Mouse (Mus musculus) heart, postnatal 14 days (tissue): Measurements from ENCODE around the gene Erlec1. TPM values are rescaled to one million over a fixed set of nuclear protein-coding genes. Genes with fewer than 3 reads are reported as not detected.

ENCODE experiments used
- DNase-seq, 2 experiments: peaks; one replicate each; pipeline ENCODE4 v3.0.0; 2021 to 2022
- intact Hi-C: fragments of 180-260 bp; cut with DNase I; formaldehyde crosslinking; loops from one replicate; pipeline ENCODE4 v1.15.1; 2025
- long read RNA-seq, 2 experiments: library from polyadenylated mRNA; stranded (forward); transcript quantifications; one replicate each; pipeline ENCODE4 v2.0.0; 2021
- total RNA-seq, 2 experiments: library from RNA; stranded (reverse); gene quantifications; 2 replicates each; pipeline ENCODE4 v1.2.3; 2021

Erlec1 gene
- total RNA-seq: 10 to 100 TPM; 36.4 to 42.0 TPM
- long read RNA-seq, experiment 1, transcript Erlec1-201 (14 exons, 2,532 nt): major isoform, 11 of 13 reads
- long read RNA-seq, experiment 1, partial matches to known transcripts: 2 of 13 reads
- long read RNA-seq, experiment 1, other reads (novel, unspliced or antisense): 0 of 13 reads
- long read RNA-seq, experiment 2, transcript Erlec1-201 (14 exons, 2,532 nt): major isoform, 8 of 10 reads
- long read RNA-seq, experiment 2, partial matches to known transcripts: 1 of 10 reads
- long read RNA-seq, experiment 2, other reads (novel, unspliced or antisense): 1 of 10 reads

GRCm38 (mm10) chr11:30954279-30954725, at the start of gene Erlec1:
TSS of gene Erlec1 (minus strand) at chr11:30954335.
- intact Hi-C loops: no loop called here
- peak; percentile 84 to 88 for DNase-seq

DNA sequence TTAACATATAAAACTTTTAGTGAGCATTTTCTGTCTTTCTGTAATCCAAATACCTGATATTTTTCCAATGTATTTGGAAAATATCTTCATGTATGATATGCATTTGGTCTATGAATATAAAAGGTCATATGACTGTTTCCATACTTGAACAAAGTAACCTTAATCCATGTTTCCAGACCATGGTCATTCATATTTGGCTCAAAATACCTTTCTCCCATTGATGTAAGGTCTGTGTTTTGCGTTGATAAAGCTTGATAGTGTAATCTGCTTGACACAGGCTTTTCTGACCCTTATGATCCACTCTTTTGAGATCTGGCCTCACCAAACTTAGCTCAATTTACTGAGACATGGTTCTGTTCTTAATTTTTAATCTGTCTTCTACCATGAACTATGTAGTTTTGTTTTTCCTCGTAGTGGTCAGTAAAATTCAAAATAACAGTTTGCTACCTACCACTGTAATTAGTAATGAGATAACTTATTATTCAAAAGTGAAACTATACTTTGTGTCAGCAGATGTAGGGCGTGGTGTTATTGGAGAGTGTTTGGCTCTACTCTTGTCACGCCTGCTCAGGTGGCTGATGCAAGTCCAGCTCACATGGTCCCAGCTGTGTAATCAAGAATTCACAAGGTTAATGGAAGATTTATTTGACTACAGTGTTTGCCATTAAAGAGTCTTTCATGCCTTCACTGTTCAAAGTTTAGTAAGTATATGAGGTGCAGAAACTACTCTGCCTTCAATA, 47.2 kb upstream of the Erlec1 start:
- intact Hi-C loops: no loop called here
- no peak for DNase-seq

DNA sequence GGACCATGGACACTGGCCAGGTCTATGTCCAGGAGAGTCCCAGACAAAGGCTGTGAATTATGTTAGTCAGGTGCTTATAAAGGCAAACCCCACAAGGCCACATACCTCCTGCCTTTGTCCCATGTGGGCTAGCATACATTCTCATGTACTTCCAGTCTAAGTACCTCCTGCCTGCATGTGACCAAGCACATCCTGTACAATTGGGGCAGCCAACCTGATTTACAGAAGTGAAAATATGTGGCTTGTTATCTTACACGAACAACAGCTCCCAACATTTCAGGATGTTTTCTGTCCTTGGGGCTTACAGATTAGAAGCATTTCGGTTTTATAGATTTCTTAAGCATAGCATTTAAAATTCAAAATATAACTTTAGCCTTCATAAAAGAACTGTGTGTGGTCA, 45.9 kb upstream of the Erlec1 start:
- no peak for DNase-seq
- intact Hi-C loops: no loop called here

GRCm38 (mm10) chr11:30998704-30999103, 44.6 kb upstream of the Erlec1 start:
- DNase-seq: no peak

DNA sequence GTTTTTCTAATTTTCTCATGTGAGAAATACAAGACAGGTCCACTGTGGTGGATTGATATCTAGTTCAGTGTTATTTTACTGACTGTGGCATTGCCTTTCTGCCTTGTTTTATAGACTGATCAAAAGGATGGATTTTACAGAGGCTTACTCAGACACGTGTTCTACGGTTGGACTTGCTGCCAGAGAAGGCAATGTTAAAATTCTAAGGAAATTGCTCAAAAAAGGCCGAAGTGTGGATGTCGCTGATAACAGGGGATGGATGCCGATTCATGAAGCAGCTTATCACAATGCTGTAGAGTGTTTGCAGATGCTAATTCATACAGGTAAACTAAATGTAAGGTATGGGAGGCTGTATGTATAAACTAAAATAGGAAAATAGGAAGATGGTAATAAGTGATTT, 44.1 kb upstream of the Erlec1 start:
- intact Hi-C loops: no loop called here

More at GRCm38 (mm10) chr11:30998704-30999103, 44.6 kb upstream of the Erlec1 start:
- intact Hi-C loops: no loop called here

DNA sequence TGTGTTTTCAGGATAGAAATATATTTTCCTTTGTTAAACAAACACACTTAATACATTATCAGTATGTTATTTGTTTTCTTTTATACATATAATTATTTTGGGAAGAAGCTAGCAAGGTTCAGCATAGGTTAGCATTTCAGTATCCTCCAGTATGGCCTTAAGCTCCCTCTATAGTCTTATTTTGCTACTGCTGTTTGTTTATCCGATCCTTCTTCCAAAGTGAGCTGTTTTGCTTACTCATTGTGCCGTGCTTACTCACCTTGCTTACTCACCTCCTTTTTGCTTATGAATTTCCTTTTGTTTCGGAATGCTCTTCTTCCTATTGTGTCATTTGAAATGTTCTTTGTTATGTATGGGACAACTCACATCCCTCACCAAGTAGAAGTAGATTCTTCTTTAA, 42.5 kb upstream of the Erlec1 start:
- intact Hi-C loops: no loop called here
- DNase-seq: no peak

More for the DNA sequence above, 44.1 kb upstream of the Erlec1 start:
- DNase-seq: no peak

DNA sequence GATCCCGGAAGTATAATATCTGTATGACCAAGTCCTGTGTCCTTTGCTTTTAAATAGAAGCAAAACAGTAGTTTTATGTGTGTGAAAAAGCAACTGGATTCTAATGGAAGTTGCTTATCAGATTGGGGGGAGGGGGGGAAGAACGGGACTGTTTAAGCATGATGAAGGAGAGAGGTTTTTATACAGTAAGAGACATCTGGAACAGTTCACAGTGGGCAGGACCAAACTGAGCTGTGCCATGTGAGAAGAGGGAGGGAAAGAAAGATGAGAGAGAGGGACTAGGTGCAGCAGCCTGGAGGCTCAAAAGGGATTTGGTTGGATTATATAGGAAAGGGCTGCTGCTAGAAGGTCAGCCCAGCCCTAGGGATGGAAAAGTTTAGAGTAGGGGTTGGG, 32.5 kb upstream of the Erlec1 start:
- intact Hi-C loops: no loop called here
- no peak for DNase-seq

GRCm38 (mm10) chr11:30985877-30986624, 31.9 kb upstream of the Erlec1 start, which contains the start of gene Chac2:
TSS of gene Chac2 (minus strand) at chr11:30986350.
- intact Hi-C loops: no loop called here
- peak; percentile 87 to 90 for DNase-seq

GRCm38 (mm10) chr11:30985237-30985636, 31.1 kb upstream of the Erlec1 start:
- intact Hi-C loops: no loop called here
- DNase-seq: no peak

GRCm38 (mm10) chr11:30953469-30954154, 523 bp downstream of the Erlec1 start:
- intact Hi-C loops: no loop called here
- DNase-seq: peak; percentile 52 to 53

- DNase-seq: no peak
- intact Hi-C loops: no loop called here
These were observed 1.3 kb downstream of the Erlec1 start for GRCm38 (mm10) chr11:30952829-30953228.

- no peak for DNase-seq
- intact Hi-C loops: no loop called here
These were observed 10.6 kb downstream of the Erlec1 start for GRCm38 (mm10) chr11:30943522-30943921.

- DNase-seq: no peak
- intact Hi-C loops: no loop called here
These were observed 25.6 kb downstream of the Erlec1 start for GRCm38 (mm10) chr11:30928498-30928897.

- intact Hi-C loops: no loop called here
- DNase-seq: no peak
These were observed 26.1 kb downstream of the Erlec1 start for GRCm38 (mm10) chr11:30928079-30928478.

DNA sequence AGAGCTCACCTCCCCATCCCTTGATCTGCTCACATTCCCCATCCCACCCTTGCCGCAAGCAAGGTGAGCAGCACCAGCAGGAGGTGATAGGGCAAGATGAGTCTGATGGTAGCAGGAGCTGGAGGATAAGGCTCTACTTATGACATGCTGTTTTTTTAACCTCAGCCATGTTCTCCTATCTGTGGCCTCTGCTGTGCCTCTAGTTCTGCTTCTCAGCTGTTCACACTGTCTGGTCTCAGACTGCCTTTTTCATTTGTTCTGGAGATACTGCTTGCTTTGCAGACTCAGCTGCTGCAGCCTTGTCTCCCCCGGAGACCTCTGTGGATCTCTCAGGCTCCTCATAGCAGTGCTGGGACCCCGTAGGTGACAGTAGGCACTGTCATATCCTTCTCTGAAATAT, 30.9 kb downstream of the Erlec1 start:
- intact Hi-C loops: no loop called here
- DNase-seq: no peak

- DNase-seq: no peak
- intact Hi-C loops: no loop called here
These were observed 33.5 kb downstream of the Erlec1 start for GRCm38 (mm10) chr11:30920641-30921040.

DNA sequence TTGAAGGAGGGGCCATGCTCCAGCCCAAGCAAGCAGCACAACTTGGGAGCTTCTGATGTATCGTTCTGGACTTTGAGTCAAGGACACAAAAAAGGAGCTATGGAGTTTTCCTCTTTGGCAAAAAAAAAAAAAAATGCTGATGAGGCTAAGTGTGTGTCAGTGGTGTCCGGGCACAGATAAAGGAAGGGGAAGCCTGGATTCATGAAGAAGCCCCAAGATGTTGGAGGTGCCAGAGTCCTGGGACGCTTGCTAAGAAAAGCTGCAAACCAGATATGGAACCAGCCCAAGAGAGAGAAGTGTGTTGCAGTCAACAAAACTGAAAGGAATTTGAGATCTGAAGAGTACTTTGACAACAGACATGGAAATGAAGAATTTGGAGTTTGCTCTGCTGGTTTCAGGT, 41.8 kb downstream of the Erlec1 start:
- intact Hi-C loops: no loop called here
- no peak for DNase-seq

DNA sequence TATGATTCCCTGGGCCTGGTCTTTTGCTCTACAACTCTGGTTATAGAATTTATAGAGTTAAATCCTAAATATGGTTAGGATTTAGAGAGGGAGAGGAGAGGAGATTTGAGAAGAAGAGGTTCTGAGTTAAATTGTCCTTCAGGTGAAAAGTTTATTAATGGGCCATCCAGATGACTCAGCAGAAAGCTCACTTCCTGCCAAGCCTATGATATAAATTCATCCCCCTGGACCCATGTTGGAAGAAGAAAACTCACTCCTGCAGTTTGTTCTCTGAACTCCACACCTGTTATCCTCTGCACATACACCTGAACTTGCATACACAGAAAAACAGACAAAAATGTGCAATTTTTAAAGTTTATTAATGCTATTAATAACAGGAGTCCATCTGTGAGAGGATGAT, 54.8 kb downstream of the Erlec1 start:
- intact Hi-C loops: no loop called here
- DNase-seq: no peak

DNA sequence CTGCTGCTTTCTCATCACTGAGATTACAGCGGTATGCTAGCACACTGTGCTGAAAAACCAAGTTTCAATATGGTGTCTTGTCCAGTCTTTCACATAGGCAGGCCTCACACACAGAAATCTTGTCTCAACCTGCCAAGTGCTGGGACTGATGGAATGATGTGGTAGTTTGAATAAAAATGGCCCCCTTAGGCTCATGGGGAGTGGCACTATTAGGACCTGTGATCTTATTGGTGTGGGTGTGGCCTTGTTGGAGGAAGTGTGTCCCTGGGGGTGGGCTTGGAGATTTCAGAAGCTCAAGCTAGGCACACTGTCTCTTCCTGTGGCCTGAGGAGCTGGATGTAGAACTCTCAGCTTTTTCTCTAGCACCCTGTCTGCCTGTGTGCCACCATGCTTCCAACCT, 57.9 kb downstream of the Erlec1 start:
- DNase-seq: no peak

GRCm38 (mm10) chr11:30888153-30888552, 66.0 kb downstream of the Erlec1 start:
- intact Hi-C loops: no loop called here
- no peak for DNase-seq

More for the DNA sequence above, 57.9 kb downstream of the Erlec1 start:
- intact Hi-C loops: no loop called here
